Mouse (Mus musculus) C2C12 (cell line): ENCODE measurements at regions not wholly inside any gene's neighbourhood (a gene's known extent, or its start where the extent isn't known, plus 50 kb on each side); places are given as distances from the start of the nearest gene placed in this dataset.

ENCODE experiments used
- H3K27me3 ChIP-seq: one replicate; pipeline ENCODE4 v1.6.1; 2011; ENCODE audit not compliant: control insufficient read depth, insufficient read depth, insufficient read length
- H3K36me3 ChIP-seq: one replicate; pipeline ENCODE4 v1.6.1; 2011; ENCODE audit not compliant: control insufficient read depth, insufficient read depth
- H3K4me3 ChIP-seq: one replicate; pipeline ENCODE4 v1.5.1; 2011; ENCODE audit warnings: mild to moderate bottlenecking, control low read depth; ENCODE audit not compliant: poor library complexity, insufficient read depth, severe bottlenecking
- H3K79me2 ChIP-seq: one replicate; pipeline ENCODE4 v1.6.1; 2011; ENCODE audit not compliant: control insufficient read depth, insufficient read depth
- H3K79me3 ChIP-seq: one replicate; pipeline ENCODE4 v1.6.1; 2011; ENCODE audit warnings: low read depth, control low read depth
- H3ac ChIP-seq: one replicate; pipeline ENCODE3; 2011; ENCODE audit warnings: low read depth; ENCODE audit not compliant: control insufficient read depth, insufficient read length
- CEBPB ChIP-seq: IDR thresholded peaks from one replicate; pipeline ENCODE4 v1.6.1; 2011; ENCODE audit warnings: low read depth, mild to moderate bottlenecking, control low read depth, moderate library complexity
- CTCF ChIP-seq: IDR thresholded peaks from one replicate; pipeline ENCODE4 v1.5.1; 2011; ENCODE audit not compliant: control insufficient read depth, insufficient read depth, insufficient read length
- FOSL1 ChIP-seq: IDR thresholded peaks from one replicate; pipeline ENCODE4 v1.8.0; 2011; ENCODE audit warnings: mild to moderate bottlenecking, low read length; ENCODE audit not compliant: poor library complexity, insufficient read depth, severe bottlenecking
- MAX ChIP-seq: IDR thresholded peaks from one replicate; pipeline ENCODE4 v1.6.1; 2011; ENCODE audit warnings: mild to moderate bottlenecking, control low read depth
- MYOD1 ChIP-seq: IDR thresholded peaks from one replicate; pipeline ENCODE4 v1.6.1; 2011; ENCODE audit warnings: low read depth; ENCODE audit not compliant: control insufficient read depth, insufficient read length
- MYOG ChIP-seq: IDR thresholded peaks from one replicate; pipeline ENCODE4 v1.6.1; 2011; ENCODE audit not compliant: control insufficient read depth, insufficient read length; ENCODE audit errors: extremely low read depth
- USF1 ChIP-seq: IDR thresholded peaks from one replicate; pipeline ENCODE4 v1.6.1; 2011; ENCODE audit warnings: low read depth, mild to moderate bottlenecking, control low read depth, moderate library complexity

DNA sequence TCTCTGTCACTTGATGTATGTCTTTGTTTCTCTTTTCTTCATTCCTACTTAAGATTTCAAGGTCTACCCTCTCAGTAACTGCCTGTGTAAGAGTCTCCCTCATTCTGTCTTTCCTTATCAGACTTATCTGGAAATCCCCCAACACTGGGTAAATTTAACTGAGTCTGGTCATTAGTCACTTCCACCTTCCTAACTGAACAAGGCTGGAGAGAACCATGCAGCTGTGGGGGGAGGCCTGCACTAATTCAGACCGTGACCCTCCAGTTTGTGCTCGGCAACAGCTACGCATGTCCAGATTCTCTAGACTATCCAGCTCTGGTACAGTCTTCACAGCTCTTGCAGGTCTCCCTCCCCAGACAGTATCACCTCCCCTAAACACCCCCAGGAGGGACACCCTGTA lies 103.3 kb downstream of the Prox1 start:
- H3K79me3 ChIP-seq = no peaks in the 10 kb centered on the region
- TF ChIP-seq FOSL1 (no peak), CEBPB (no peak), MAX (no peak), USF1 (no peak), CTCF (no peak), MYOD1 (no peak), MYOG (no peak)
- H3K4me3 ChIP-seq = no peak overlapping the region
- H3K27me3 ChIP-seq = no peaks in the 10 kb centered on the region
- H3K79me2 ChIP-seq = no peaks in the 10 kb centered on the region
- no peaks in the 10 kb centered on the region for H3K36me3 ChIP-seq
- no peak overlapping the region for H3ac ChIP-seq

DNA sequence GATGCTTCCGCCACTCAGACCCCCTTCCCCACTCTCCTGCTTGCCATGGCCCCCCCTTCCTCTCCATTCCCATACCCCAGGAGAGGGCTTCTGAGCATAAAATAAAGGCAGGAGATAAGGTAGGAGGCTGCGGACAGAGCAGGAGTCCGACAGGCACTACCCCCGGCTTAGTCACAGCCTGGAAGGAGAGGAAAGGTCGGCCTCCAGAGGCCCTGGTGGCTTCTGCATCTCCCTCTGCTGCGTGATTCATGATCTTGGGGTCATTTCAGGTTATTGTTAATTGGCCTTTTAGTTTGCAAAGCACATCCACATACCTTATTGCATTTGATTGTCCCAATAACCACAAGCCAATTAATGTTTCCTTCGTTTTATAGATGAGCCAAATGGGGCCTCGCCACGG lies 104.1 kb downstream of the Prox1 start:
- no peaks in the 10 kb centered on the region for H3K27me3 ChIP-seq
- TF ChIP-seq USF1 (no peak), MAX (no peak), CTCF (no peak), CEBPB (no peak), MYOG (no peak), MYOD1 (no peak), FOSL1 (no peak)
- no peak overlapping the region for H3ac ChIP-seq
- H3K4me3 ChIP-seq = no peak overlapping the region
- H3K79me3 ChIP-seq = no peaks in the 10 kb centered on the region
- no peaks in the 10 kb centered on the region for H3K36me3 ChIP-seq
- H3K79me2 ChIP-seq = no peaks in the 10 kb centered on the region

- Histone ChIP-seq H3K79me3 (no peaks in the 10 kb centered on the region), H3K36me3 (no peaks in the 10 kb centered on the region), H3ac (no peak overlapping the region), H3K79me2 (no peaks in the 10 kb centered on the region), H3K4me3 (no peak overlapping the region), H3K27me3 (no peaks in the 10 kb centered on the region)
- TF ChIP-seq CTCF (no peak), FOSL1 (no peak), CEBPB (no peak)
Observed at GRCm38 (mm10) chr1:190061560-190062295, 108.8 kb downstream of the Prox1 start.

- no peak overlapping the region for H3ac ChIP-seq
- no peak overlapping the region for H3K4me3 ChIP-seq
- H3K79me2 ChIP-seq = no peaks in the 10 kb centered on the region
- TF ChIP-seq CEBPB (no peak), MYOG (no peak), FOSL1 (no peak), MYOD1 (no peak), MAX (no peak), CTCF (no peak), USF1 (no peak)
- no peaks in the 10 kb centered on the region for H3K36me3 ChIP-seq
- H3K79me3 ChIP-seq = no peaks in the 10 kb centered on the region
- H3K27me3 ChIP-seq = no peaks in the 10 kb centered on the region
Observed at GRCm38 (mm10) chr1:190059025-190059424, 111.5 kb downstream of the Prox1 start.

- no peak overlapping the region for H3ac ChIP-seq
- H3K27me3 ChIP-seq = no peaks in the 10 kb centered on the region
- no peaks in the 10 kb centered on the region for H3K36me3 ChIP-seq
- TF ChIP-seq CTCF (no peak), USF1 (no peak), MYOG (no peak), MYOD1 (no peak), FOSL1 (no peak), MAX (no peak), CEBPB (no peak)
- H3K79me2 ChIP-seq = no peaks in the 10 kb centered on the region
- H3K4me3 ChIP-seq = no peak overlapping the region
- no peaks in the 10 kb centered on the region for H3K79me3 ChIP-seq
Observed at GRCm38 (mm10) chr1:190056931-190057330, 113.6 kb downstream of the Prox1 start.

GRCm38 (mm10) chr1:190051903-190052302 lies 118.6 kb downstream of the Prox1 start:
- H3K36me3 ChIP-seq = no peaks in the 10 kb centered on the region

More at GRCm38 (mm10) chr1:190051903-190052302, 118.6 kb downstream of the Prox1 start:
- no peaks in the 10 kb centered on the region for H3K79me2 ChIP-seq
- H3K27me3 ChIP-seq = no peaks in the 10 kb centered on the region
- H3K4me3 ChIP-seq = no peak overlapping the region
- no peaks in the 10 kb centered on the region for H3K79me3 ChIP-seq
- H3ac ChIP-seq = no peak overlapping the region
- TF ChIP-seq CEBPB = no peak
- no peak for TF ChIP-seq MAX
- no peak for TF ChIP-seq MYOD1
- no peak for TF ChIP-seq FOSL1
- TF ChIP-seq MYOG = no peak
- no peak for TF ChIP-seq USF1
- no peak for TF ChIP-seq CTCF
